Mouse (Mus musculus) heart, adult 2 months (tissue): ENCODE measurements at regions not wholly inside any gene's neighbourhood (a gene's known extent, or its start where the extent isn't known, plus 50 kb on each side); places are given as distances from the start of the nearest gene placed in this dataset.

Experiments used
- CTCF ChIP-seq: fragments of 200-600 bp; IDR thresholded peaks from 2 replicates; pipeline ENCODE4 v1.8.1; 2022; ENCODE audit warnings: antibody characterized with exemption, mild to moderate bottlenecking, moderate library complexity
- POLR2A ChIP-seq: fragments of 200-500 bp; IDR thresholded peaks from 2 replicates; pipeline ENCODE4 v1.6.1; 2011; ENCODE audit warnings: mild to moderate bottlenecking, low read depth, low read length, control low read depth; ENCODE audit not compliant: insufficient read depth

DNA sequence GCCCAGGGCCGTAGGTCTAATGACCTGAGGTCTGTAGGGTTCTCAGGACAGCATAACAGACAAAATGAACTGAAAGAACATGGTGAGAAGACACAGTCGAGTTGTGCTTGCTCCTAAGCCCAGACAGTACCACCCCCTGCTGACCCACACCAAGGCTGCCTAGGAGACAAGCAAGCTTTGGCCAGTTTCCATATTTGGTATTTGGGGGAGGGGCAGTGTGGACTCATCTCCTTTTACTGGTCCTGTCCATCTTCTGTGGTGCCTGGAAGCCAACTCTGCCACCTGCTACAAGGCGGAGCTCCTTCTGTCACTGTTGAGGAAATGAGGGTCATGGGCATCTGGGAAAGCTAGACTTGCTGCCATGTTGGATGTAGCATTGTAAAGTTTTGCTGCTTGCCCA lies 68.9 kb downstream of the Tex29 start:
- TF ChIP-seq POLR2A, result no peak
- TF ChIP-seq CTCF, result no peak
